Mouse (Mus musculus) embryonic facial prominence, embryonic 13.5 days (tissue): ENCODE data around the gene Prdx6. TPM values are rescaled to one million over a fixed set of nuclear protein-coding genes. Genes with fewer than 3 reads are reported as not detected.
"Not testable (repeated sequence)": the region's sequence is repeated elsewhere in the genome, so short reads cannot be mapped to it uniquely, and the experiment has no call there.

Experiments
- ATAC-seq: fragments of 200-750 bp; cut with Nextera tagmentation; 2 replicates; pipeline ENCODE4 v1.8.0; 2017; ENCODE audit warnings: low read depth; ENCODE audit not compliant: insufficient number of reproducible peaks, insufficient read depth, low FRiP score, low TSS enrichment
- H3K27ac ChIP-seq: fragments of 300-500 bp; sonication (generic); 2 replicates; pipeline ENCODE4 v1.5.1; 2015; ENCODE audit warnings: moderate library complexity, mild to moderate bottlenecking, inconsistent platforms
- H3K27me3 ChIP-seq: fragments of 300-500 bp; sonication (generic); 2 replicates; pipeline ENCODE4 v1.6.1; 2015; ENCODE audit warnings: mild to moderate bottlenecking, inconsistent platforms
- H3K36me3 ChIP-seq: fragments of 300-500 bp; sonication (generic); 2 replicates; pipeline ENCODE4 v1.6.1; 2015; ENCODE audit warnings: mild to moderate bottlenecking, inconsistent platforms
- H3K4me1 ChIP-seq: fragments of 300-500 bp; sonication (generic); 2 replicates; pipeline ENCODE4 v1.6.1; 2015; ENCODE audit warnings: inconsistent platforms
- H3K4me2 ChIP-seq: fragments of 300-500 bp; sonication (generic); 2 replicates; pipeline ENCODE4 v1.6.1; 2015; ENCODE audit warnings: moderate library complexity, mild to moderate bottlenecking, inconsistent platforms
- H3K4me3 ChIP-seq: fragments of 300-500 bp; sonication (generic); 2 replicates; pipeline ENCODE4 v1.5.1; 2015; ENCODE audit warnings: mild to moderate bottlenecking, inconsistent platforms
- H3K9ac ChIP-seq: fragments of 300-500 bp; sonication (generic); 2 replicates; pipeline ENCODE4 v1.6.1; 2015; ENCODE audit warnings: mild to moderate bottlenecking, inconsistent platforms
- H3K9me3 ChIP-seq: fragments of 300-500 bp; sonication (generic); 2 replicates; pipeline ENCODE4 v1.6.1; 2016; ENCODE audit warnings: inconsistent platforms
- WGBS: fragments of 180-500 bp; shearing (Covaris S2); methylation state at CpG from one replicate; pipeline ENCODE4 v1.1.7; 2015; ENCODE audit warnings: mixed read lengths; 5-methylcytosine and 5-hydroxymethylcytosine counted together
- polyA plus RNA-seq: library from polyadenylated mRNA; unstranded; fragments of >200 nt; fragmentation: Nextera tagmentation; extraction: Ambion mirVana; gene quantifications from 2 replicates; pipeline ENCODE4 v1.2.1, GENCODE M21; 2015

Gene Prdx6
- polyA plus RNA-seq, 1 experiment from 2014 or later, result 412 TPM

DNA sequence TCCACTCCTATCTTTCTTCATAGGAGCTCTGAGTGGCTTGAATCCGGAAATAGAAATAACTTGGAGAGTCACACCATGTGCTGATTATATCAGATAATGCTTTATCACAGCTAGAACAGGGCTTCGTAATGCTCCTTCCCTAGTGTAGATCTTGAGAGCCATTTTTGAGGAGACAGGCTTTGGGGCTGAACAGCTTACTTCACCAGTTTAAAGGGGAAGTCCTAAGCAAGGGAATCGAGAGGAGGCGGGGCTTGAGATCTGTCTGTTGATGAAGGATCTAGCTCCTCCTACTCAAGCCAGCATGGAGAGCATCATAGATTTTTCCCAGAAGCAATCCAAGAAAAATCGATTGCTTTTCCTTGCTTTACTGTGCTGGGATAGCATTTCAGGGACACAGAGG lies 51.2 kb downstream of the Prdx6 start:
- no peak overlapping the region for H3K4me2 ChIP-seq
- no peak for ATAC-seq
- no peak overlapping the region for H3K9ac ChIP-seq
- peaks cover 9% of the 10 kb centered on the region for H3K4me1 ChIP-seq
- H3K9me3 ChIP-seq, result no peaks in the 10 kb centered on the region
- H3K27me3 ChIP-seq, result no peaks in the 10 kb centered on the region
- no peak overlapping the region for H3K27ac ChIP-seq
- H3K4me3 ChIP-seq, result no peak overlapping the region
- 74% methylated on average over 5 of the region's 5 CpGs for WGBS
- no peaks in the 10 kb centered on the region for H3K36me3 ChIP-seq

DNA sequence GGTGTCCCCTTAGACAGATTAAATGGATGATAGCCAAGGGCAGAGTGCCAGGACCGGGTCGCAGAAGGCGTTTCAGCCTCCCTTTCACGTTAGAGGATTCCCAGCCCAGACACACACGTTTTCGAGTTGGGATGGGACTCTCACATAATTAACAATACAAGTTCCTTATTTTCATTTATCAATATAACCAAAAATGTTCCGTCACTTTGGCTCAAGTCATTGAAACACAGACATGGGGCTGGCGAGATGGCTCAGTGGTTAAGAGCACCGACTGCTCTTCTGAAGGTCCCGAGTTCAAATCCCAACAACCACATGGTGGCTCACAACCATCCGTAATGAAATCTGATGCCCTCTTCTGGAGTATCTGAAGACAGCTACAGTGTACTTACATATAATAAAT lies 54.7 kb downstream of the Prdx6 start:
- H3K4me1 ChIP-seq, result peaks cover 11% of the 10 kb centered on the region
- not testable (repeated sequence) for H3K27me3 ChIP-seq, H3K9me3 ChIP-seq, ATAC-seq, H3K36me3 ChIP-seq
- 53% methylated on average over 11 of the region's 11 CpGs for WGBS
- H3K27ac ChIP-seq, result peak overlapping the region; percentile 90
- H3K4me2 ChIP-seq, result peak overlapping the region; percentile 61
- peak overlapping the region; percentile 46 for H3K4me3 ChIP-seq
- peak overlapping the region; percentile 69; the same call in 1 of the 2 replicates for H3K9ac ChIP-seq

DNA sequence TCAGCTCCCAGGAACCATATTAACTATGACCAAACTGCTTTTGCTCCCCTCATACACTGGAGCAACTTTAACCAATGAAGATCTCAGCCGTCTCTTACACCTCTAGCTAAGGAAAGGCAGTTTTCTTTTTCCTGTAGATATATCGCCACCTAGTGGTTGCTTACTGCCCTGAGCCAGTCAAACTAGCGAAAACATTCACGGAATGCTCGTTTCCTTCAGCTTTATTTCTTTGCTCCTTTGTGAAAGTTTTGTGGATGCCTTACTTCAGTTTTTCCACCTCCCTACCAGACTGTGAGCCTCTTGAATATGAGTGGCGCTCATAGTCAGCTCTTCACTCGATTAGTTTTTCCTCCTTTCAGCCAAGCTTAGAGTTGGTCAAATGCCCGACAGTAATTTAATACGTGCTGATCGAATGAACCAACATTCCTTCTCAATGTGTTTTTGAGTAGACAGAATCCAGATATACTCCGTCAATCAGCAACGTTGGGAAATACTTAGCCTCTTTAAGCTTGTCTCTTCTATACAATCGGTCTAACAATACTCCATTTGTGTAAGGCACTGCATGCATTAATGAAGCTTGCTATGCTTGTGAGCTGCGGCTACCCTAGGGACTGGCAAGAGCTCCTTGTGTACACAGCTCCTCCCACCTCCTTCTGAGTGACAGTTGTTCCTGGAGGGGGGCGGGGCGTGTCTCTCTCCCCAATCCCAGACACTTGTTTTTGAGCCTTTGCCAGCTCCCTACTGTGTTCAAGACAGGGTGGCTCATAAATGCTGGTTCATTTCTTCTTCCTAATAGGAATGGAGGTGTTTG lies 55.3 kb downstream of the Prdx6 start:
- peak overlapping the region; percentile 69 for H3K9ac ChIP-seq
- H3K4me2 ChIP-seq, result peak overlapping the region; percentile 61
- H3K4me1 ChIP-seq, result peaks cover 11% of the 10 kb centered on the region
- peak overlapping the region; percentile 46 for H3K4me3 ChIP-seq
- peak; percentile 90 for ATAC-seq
- H3K27ac ChIP-seq, result peak overlapping the region; percentile 90
- H3K27me3 ChIP-seq, result no peaks in the 10 kb centered on the region
- H3K36me3 ChIP-seq, result no peaks in the 10 kb centered on the region
- no peaks in the 10 kb centered on the region for H3K9me3 ChIP-seq
- under 1% methylated on average over 16 of the region's 16 CpGs for WGBS

DNA sequence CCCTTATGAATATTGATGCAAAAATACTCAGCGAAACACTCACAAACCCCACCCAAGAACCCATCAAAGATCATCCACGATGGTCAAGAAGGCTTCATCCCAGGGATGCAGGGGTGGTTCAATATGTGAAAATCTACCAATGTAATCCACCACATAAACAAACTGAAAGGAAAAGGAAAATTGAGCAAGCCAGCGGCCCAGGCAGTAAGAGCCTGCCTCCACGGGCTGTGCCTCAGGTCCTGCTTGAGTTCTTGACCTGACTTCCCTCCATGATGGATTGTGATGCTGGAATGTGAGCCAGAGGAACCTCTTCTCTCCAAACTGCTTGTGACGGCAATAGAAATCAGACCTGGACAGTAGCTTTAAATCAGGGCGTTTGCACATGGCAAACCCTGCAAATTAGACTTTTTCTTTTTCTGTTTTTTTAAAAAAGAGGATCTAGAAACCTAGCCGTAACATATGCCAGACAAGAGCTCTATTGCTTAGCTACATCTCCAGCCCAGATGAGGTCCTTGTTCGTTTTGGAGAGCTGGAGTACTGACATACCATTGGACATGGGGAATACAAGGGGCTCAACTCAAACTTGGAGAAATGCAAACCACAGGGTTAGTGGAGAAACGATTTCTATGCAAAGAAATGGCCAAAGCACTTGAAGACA lies 60.6 kb downstream of the Prdx6 start:
- ATAC-seq, result no peak
- Histone ChIP-seq H3K36me3 (no peaks in the 10 kb centered on the region), H3K27me3 (no peaks in the 10 kb centered on the region), H3K4me1 (0 out of 2 replicates have a peak, but pooled peaks cover 7% of the 10 kb centered on the region), H3K9ac (no peak overlapping the region), H3K27ac (no peak overlapping the region), H3K4me2 (no peak overlapping the region), H3K9me3 (no peaks in the 10 kb centered on the region), H3K4me3 (no peak overlapping the region)
- WGBS, result 81% methylated on average over 9 of the region's 9 CpGs

Other genes starting within 250 kb of the Prdx6 start
- 8.8 and 11.7 TPM in 2 replicates for gene Zbtb37, start 216.4 kb downstream of the Prdx6 start, polyA plus RNA-seq
- 26.2 TPM in 2 replicates for gene Dars2, start 180.6 kb downstream of the Prdx6 start, polyA plus RNA-seq
- gene Cenpl, start 180.5 kb downstream of the Prdx6 start, polyA plus RNA-seq, result 36.1 and 36.2 TPM in 2 replicates
- gene Klhl20, start 119.7 kb downstream of the Prdx6 start, polyA plus RNA-seq, result 18.1 and 23.1 TPM in 2 replicates
- 4.6 and 5.0 TPM in 2 replicates for gene Ankrd45, start 108.5 kb downstream of the Prdx6 start, polyA plus RNA-seq
- 0.59 and 0.63 TPM in 2 replicates for gene Tex50, start 91.9 kb downstream of the Prdx6 start, polyA plus RNA-seq
- gene Tnfsf4, start 144.2 kb upstream of the Prdx6 start, polyA plus RNA-seq, result not detected in 2 replicates
- gene Tnfsf18, start 243.4 kb upstream of the Prdx6 start, polyA plus RNA-seq, result not detected in 2 replicates